Mouse (Mus musculus): ENCODE measurements around the gene Fat3.

Gene Fat3

DNA sequence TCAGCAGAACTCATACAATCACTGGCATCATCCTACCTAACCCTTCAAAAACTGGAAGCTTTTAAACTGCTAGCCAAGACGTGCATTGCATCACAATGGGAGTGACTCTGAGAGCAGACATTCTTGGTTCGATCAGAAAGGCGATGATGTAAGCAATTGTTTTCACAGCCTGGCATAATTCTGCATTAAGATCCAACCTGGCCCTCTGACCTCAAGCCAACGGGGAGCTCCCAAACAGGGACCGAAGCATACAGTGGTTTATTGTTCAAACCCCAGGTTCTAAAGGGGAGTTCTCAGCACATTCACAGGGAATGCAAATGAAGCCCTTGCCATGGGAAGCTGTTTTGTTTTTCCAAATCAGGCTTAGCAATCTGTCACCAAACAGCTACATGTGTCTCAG is 63.3 kb downstream of the Fat3 start:
- no peak for DNase-seq (ENCODE audit: low spot score)

DNA sequence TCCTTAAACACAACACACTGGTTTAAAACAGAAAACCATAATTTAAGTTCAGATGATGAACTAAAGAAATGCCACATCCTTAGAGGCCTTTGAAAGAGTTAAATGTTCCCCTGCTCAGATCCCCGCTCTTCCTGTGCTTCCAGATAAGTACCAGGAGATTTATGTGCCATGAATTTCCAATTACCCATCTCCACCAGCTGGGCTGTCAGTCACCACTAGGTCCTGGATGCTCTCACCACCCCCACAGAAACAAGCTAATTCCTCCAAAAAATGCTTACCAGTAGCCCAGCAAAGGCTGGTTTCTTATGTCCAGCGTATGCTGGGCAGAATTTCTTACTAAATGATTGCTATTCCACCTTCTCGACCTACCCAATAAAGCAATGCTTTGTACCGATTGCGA is 72.5 kb downstream of the Fat3 start:
- DNase-seq (ENCODE audit: low spot score), result no peak

DNA sequence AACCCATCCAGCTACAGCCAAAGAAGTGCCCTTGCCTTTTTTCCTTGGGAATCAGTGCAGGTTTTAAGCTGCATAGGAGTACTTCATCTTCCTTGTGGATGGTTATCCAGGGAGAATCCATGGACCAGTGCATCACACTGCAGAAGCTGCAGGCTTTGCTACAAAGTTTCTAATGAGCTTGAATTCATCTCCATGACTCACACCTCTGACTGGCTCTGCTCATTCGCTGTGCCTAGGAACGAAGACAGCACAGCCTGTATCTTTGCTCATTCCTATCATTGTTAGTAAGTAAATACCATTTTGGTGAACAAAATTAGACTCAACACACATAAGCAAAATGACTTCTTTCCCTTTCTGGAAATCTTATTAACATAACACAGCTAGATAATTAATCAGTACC is 78.4 kb downstream of the Fat3 start:
- DNase-seq (ENCODE audit: low spot score), result no peak

DNA sequence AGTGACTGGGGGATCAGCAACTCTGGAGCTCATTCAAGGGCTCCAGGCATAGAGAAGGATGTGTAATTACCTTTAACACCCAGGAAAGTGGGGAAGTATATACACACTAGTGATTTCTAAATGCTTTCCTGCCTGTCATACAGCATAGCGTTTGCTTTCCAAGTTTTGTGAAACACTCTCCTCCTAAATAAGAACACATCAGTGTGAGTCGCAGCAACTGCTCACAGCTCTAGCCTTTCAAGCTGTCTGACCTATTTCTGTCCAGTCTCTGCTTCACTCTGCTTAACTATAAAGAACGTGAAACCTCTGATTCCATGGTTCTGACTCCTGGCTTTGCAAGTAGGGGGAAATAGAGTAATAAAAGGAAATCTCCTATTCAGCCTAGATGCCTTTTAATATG is 98.3 kb downstream of the Fat3 start:
- no peak for DNase-seq (ENCODE audit: low spot score)

DNA sequence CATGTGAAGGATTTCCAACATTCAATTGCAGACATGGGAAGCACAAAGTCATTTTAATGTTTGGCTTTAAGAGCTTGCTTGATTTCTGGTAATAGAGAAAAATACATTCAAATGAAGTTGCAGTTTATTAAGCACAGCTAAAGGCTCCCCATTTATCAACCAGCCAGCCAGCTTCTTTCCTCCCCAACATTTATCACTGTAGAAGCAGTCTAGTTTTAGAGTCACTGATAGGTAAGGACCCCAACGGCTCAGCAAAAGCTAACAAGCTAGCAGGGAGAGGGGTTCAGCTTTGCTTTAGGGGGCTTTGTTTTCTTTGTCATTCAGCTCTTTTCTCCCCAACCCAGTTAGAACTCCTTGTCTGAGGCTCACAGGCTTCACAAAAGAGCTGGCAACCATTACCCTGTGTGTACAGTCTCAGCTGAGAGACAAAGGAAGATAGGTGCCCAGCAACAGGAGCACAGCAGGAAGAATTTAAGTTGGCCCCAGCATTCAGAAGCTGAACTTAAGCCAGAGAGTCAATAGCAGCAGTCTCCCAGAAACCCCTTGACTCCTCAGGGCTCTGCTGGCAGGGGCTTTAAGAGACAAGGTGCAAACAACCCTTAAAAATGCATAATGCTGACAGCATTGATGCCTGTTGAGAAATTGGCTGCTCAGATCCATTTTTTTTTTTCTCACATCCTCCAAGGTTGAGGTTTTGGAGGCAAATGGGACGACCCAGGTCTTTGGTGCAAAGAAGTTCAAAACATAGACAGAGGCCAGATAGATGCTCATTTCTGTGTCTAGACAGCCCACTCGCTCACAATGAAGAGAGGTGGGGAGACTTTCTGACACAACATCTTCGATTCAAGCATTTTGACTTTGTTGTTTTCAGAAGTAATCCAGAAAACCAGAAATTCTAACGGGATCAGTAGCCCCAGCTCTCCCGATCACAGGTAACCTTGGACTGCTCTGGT is 102.1 kb downstream of the Fat3 start:
- no peak for DNase-seq (ENCODE audit: low spot score)

DNA sequence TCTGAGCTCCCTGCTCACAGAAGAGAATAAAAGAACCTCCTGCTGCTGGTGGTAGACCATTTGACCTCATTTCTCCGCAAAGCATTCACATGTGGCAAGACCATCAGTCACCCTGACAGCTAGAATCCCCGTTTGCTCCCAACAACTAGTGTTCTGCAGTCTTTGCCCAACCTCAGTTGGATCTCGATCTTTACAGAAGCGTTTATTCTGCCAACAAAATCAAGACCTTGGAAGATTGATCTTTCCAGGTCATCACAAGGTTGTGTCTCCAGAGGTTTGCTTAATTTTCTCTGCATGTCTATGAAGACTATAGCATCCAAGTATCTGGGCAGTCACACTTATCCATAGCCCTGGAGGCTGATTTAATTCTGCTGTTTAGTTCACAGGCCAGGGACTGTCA is 111.9 kb downstream of the Fat3 start:
- DNase-seq (ENCODE audit: low spot score), result no peak

DNA sequence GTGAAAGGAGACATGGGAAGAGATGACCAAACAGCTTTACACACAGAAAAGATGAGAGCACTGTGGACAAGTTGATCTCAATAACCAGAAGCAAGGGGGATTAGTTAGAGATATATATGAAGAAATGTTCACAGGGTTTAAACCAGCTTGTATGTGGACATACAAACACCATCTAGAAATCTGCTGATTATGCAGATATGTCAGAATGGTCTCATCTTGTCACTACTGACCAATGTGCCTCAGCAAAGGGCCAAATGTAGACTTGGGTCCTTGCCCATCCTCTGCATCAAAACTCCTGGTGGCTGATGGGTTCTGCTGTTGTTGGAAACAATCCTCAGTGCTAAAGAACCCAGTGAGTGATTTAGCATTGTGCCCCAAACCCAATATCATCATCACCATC is 113.6 kb downstream of the Fat3 start:
- DNase-seq (ENCODE audit: low spot score), result no peak

DNA sequence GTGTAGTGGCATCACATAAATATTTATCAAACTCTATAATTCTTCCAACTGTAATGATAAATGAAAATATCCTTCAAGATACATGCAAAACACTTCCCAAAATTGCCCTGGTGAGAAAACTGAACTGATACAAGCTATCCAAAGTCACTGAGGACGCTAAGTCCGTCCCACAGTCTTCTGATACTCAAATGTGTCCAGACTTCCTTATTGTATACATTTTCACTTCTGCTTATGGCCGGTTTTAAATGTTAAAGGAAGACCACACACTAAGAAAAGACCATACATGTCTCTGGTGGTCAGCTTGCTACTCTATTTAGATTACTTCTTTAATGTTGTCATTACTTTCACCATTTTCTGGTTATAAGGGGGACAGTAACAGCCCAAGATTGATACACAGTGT is 137.4 kb downstream of the Fat3 start:
- no peak for DNase-seq (ENCODE audit: low spot score)

DNA sequence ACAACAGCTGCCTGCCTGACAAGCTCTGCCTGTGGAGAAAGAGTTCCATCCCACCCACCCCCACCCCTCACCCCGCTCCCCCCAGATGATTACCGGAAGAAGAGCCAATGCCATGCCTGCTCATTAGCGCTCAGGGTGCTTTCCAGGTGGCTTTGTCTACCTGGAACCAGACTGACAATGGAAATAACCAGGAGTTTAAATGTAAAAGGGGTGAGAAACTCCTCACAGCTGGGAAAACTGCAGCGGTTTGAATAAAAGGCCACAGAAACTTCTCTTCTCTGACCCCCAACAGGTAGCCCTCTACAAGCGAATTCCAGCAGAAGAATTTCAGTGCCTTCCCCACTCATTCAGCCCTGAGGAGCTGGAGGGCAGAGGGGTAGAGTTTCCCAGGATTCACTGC is 139.3 kb downstream of the Fat3 start:
- no peak for DNase-seq (ENCODE audit: low spot score)

DNA sequence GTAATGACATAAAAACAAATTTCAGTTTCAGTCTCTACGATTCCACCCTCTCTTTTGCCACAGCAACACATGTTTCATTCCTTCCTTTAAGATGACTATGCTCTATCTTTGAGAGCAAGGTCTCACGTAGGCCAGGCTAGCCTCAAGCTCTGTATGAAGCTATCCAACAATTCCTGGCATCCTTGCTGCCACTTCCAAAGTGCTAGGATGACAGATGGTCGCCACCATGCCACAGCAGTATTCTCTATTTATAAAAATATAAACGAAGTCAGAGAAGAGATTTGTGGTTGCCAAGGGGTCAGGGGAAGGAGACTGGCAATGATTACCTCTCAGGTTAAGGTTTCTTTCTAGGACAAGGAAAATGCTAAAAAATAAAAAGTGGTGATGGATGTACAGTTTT is 144.4 kb downstream of the Fat3 start:
- no peak for DNase-seq (ENCODE audit: low spot score)

DNA sequence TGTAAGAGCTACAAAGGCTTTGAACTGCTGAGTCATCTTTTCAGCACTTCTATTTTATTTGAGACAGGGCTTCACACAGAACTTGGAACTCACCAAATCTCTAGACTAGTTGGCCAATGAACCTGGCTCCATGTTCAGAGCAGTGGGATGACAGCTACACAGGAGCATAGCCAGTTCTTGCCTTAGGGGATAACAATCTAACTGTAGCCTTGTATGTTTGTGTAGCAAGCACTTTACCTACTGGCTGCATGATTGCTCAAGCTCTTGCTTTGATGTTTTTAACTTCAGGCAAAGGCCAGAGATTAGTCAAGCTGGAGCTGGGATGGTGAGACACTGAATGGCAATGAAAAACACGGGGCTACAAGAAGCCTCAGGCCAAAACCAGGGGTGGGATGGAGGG is 146.2 kb downstream of the Fat3 start:
- DNase-seq (ENCODE audit: low spot score), result no peak

DNA sequence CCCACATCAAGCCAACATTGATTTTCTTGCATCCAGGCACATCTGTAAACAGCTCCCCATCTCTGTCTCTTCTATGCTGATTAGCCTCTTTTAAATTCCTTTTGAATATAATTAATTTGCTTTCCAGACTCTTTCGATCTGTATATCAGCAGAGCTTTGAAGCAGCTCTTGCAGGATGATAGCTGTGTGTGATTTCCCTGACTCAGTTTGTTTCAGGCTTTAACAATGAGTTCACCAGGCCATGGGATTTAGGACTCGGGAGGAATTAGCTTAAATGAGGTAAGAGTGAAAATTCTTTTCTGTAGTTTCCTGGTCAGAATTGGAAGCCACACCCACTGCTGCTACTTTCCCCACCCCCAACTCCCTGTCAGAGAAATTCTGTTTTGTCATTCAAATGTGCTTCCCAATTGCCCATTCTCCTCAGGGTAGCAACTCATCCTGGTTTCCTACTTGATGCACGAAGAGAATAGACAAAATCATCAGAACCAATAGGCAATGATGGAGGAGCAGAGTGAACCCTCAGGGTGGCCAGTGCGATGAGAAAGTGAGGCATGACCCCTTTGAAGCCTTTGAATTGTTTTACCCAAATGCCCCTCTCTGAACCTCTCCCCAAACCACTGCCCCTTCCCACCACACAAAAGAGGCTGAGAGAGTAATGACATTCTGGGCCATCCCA is 147.9 kb downstream of the Fat3 start:
- DNase-seq (ENCODE audit: low spot score), result no peak

DNA sequence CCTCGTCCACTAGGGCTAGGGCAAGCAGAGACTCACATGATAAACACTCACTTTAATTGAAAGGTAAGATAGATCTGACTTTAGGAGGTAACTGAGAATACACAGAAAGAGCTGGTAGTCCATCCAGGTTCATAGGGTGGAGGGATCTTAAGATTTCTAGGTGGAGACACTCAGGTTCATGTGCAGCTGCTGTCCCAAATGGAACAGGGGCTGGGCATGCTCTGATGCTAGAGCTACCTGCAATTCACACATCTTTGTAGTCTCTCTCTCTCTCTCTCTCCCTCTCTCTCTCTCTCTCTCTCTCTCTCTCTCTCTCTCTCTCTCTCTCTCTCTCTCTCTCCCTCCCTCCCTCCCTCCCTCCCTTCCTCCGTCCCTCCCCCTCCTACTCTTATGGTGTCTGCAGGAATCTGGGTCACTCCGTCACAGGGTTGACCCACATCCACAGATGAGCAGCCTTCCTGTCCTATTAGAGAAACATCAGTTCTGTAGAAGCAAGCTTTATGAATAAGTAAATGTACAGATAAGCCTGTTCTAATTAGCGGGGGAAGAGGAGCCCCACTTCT is 148.5 kb downstream of the Fat3 start:
- no peak for DNase-seq (ENCODE audit: low spot score)

DNA sequence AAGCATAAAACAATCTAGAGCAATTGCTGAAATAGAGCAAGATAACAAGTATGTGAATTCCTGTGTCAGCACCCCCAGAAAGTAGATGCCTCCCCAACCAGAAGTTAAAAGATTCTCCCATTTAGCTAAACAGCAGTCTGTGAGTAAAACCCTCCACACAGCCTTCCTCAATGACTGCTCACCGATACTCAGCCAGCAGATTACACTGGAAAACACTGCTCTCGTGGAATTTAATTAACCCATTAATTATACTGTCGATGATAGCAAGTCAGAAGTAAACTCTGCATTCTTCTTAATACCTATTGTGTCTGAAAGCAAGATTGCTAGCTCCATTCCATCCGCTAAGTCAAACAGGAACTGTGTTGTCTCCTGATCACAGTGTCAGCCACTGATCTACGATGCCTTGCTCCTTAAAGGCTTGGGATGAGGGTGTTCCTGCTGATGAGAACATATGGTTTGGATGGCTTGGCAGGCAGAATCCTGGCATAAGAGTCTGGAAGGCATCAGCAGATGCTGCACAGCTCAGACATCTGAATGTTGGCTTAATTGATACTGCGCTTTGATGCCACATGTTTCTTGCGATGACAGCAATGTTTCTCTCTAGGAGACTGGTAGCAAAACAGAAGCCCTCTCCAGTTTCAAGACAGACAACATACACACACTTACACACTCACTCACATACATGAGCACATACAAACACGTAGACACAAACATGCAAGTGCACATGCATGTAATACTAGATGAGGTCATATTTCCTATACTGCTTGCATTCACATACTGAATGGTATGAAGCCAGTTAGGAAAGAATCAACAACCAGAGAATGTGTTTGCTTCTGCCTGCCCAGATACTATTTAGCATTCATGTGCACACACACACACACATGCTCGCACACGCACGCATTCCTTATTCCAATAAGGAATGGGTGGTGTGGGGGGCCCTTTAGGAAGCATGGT is 155.9 kb downstream of the Fat3 start:
- no peak for DNase-seq (ENCODE audit: low spot score)

DNA sequence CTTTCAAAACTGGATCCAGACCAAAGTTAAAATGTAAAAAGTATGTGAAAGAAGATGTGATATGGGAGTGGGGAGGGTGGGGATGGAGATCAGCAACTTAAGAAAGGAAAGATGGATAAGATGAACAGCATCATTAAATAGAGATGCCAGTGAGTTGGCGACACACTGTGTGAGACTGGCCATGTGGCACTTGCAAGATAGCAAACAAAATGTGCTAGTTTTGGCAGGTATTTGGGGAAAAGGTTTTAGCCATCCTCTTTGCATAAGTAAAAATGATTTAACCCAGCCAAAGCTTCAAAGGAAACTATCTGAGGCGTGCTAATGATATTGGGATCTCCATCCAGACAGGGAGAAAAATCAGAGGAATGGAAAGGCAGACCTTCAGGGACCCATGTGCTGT is 157.9 kb downstream of the Fat3 start:
- no peak for DNase-seq (ENCODE audit: low spot score)

DNA sequence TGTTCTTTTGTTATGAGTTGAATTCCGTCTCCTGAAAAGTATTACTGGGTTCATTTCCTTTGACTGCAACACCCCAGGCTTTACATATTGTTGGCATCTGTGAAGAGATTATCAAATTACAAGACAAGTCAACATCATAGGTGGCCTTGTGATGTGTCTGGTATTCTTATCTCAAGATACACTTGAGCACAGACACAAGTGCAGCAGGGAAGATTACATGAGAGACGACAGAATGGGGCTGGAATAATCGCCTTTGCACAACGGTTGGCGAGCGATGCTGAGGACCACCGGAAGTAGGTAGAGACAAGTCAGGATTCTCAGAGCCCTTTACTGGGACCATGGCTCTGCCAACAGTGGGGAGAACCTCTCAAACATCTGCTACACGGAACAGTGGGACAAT is 158.5 kb downstream of the Fat3 start:
- DNase-seq (ENCODE audit: low spot score), result no peak

DNA sequence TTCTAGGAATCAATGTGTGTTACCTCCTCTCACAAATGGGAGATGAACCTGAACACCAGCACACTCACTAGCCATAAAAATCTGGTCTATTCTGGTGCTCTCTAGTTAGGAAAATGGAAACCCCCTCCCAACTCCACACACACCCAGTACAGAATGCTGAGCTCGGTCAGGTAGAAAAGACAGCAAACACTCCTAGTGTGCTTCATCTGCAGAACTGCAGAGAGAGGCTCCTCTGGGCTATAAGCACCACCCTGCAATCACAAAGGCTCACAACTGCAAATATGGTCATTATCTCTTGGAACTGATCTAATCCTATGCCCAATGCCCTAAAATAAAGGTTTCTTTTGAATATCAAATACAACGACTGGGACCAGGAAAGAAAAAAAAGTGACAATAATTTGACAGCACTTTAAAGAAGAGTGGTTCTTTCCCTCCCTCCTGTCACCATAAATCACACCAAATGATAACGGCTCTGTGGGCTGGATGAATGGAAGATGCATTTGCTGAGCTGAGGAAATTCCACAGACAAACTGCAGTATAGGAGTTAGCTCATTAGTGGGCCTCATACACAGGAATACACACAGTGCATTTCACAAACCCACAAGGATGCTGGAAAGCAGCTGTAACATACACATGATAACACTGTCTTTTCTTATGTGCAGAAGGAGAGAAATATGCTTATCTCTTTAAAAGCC is 170.6 kb downstream of the Fat3 start:
- no peak for DNase-seq (ENCODE audit: low spot score)

DNA sequence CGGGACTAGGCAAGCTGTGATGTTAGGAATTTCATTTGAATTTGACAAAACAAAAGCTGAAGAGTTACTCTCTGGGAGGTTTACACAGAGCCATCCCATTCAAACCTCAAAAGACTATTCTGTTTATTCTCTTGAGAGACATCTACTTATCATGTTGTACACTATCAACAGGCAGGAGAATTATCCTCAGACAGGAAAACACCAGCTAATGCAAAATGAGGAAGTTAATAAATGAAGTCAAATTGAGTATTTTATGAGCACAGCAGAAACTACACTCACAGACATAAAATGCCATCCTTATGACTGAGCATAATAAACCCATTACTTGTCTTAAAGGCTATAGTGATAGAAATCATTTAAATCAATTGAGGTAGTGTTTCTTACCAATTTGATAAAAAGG is 182.1 kb downstream of the Fat3 start:
- DNase-seq (ENCODE audit: low spot score), result no peak

DNA sequence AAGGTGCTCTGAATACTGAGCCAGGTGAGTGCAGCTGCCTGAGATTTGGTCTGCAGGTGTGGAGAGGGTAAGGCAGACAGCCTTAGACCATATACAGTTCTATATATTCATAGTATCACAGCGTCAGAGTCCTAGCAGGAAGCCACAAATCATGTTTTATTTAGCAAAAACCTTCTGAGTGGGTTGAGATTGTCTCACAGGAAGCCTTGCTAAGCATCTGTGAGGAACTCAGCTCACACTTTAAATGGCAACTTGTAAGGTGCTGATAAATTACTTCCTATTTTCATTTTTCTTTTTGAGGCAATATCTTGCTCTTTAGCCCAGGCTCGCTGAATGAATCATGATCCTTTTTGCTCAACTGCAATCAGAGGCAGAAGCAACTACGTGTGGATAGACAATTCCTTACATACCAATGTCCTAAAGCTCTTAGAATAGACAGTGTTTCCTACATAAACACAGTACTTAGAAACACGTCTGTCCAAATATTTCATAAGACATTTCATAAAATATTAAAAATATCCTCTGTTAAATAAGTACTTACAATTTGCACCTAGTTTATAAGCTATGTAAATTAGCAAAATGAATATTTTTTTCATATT is 188.4 kb downstream of the Fat3 start:
- no peak for DNase-seq (ENCODE audit: low spot score)

DNA sequence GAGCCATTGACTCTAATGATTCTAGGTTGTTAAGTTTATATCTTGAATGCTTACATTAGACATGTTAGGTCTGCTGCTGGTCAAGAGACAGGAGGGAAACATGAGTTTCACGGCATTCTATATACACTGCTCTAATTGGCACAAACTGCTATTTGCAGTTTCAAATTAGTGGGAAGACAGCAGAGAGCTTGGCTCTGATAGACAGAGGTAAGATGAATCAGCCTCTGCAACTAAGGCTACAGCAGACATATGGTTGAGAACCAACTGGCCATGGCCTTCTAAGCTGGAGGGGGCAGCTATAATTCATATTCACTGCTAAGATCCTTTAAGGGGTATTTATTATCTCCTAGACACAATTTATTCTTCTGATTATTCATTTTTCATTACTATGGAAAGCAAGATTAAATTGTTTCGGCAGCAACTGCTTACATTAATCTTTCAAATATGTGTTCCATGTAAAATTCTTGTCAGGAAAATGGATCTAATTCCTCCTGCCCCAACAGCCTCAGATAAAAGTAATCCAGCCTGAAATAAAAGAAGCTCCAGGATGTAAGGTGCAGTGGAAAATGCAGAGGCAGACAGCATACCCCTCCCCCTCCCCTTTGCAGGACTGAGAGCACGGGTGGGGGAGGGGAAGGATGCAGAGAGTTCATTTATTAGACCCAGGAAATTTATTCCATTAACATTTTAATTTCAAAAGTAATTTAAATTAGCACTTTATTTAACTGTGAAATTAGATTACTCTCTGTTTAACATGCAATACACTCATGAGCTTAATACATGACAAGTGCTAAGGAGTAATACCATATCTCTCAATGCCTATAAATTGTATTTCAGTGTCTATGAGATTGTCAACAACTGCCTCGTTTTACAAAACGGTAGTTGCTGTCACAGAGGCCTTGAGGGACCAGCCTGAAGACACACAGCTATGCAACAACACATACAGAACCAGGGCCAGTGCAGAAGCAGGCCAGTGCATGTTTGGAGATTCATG is 189.9 kb downstream of the Fat3 start:
- no peak for DNase-seq (ENCODE audit: low spot score)
